Mouse (Mus musculus): ENCODE data around the gene Ssna1.

GRCm38 (mm10) chr2:25243342-25243741 lies 28.9 kb downstream of the Ssna1 start:
- TF ChIP-seq POLR2A (IDR thresholded peaks at IDR 0.05; ENCODE audit: insufficient read depth, low read depth, low read length) (no peak), CTCF (IDR thresholded peaks at IDR 0.05; ENCODE audit: insufficient read depth, low read depth, low read length) (no peak)

Measured in olfactory bulb, adult 2 months (tissue).